Comparison of ENCODE assay signal across 15 mouse cellular contexts in the genomic region with DNA sequence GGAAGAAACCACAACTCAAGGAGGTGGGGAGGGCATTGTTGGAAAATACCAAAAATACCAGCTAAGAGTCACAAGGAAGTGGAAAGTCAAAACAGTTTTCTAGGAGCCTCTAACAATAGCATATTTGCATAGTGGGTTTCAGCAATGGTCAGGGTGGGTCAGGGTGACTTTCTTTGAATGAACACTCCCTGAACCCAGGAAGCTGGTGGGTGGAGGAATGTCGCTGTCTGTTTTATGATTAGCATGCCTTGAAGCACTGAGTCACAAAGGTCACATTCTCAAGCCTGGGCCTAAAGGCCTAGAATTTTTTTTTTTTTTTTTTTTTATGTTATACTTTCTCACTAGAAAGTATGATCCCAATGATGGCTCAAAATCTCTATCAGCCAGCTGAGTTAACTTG. TPM values are rescaled to one million over a fixed set of nuclear protein-coding genes. Genes with fewer than 3 reads are reported as not detected.
DNase-seq lines count a peak whose midpoint lies in the region; TF ChIP-seq lines count a peak whose summit lies in the region.
"Not testable (repeated sequence)": the region's sequence is repeated elsewhere in the genome, so short reads cannot be mapped to it uniquely, and the experiment has no call there.
"Had no signal": no experiment of that assay in that cellular context is flagged by ENCODE, and none has a peak within 500 bp of the region (broad histone marks: within the 10 kb centered on the region; RNA-seq: fewer than 3 reads in every experiment).

No protein-coding gene starts in this region.

- not testable (repeated sequence) for H3K4me1 ChIP-seq in ES-E14 (ENCODE audit: control insufficient read depth in 2 of 2, insufficient read depth in 2 of 2, low read length in 2 of 2, poor library complexity in 1 of 2)

- H3K9ac ChIP-seq in ES-E14 (ENCODE audit: insufficient read depth, low read depth, low read length, poor library complexity, severe bottlenecking) = not testable (repeated sequence)

- H3K9me3 ChIP-seq in ES-E14 (ENCODE audit: control insufficient read depth, insufficient read depth, low read depth, low read length) = not testable (repeated sequence)

- in situ Hi-C loops in ES-E14 (cut with MboI; ENCODE audit: low sequenced_read_pairs in 2 of 2, unreplicated experiment in 2 of 2) = not testable (repeated sequence)

- DNase-seq in ES-CJ7 (ENCODE audit: low read depth, low spot score) = peak; percentile 23
- DNase-seq in ES-E14 (ENCODE audit: low read depth, low spot score) = not testable (repeated sequence)
- peak; percentile 78 for DNase-seq in R1 (ENCODE audit: low read depth, low spot score)
- DNase-seq in ZHBTc4 (ENCODE audit: low read depth, low spot score) = peak; percentile 53

- not testable (repeated sequence) for H3K4me3 ChIP-seq in ES-E14 (ENCODE audit: insufficient read depth in 1 of 2, low read depth in 1 of 2, low read length in 2 of 2, poor library complexity in 1 of 2, severe bottlenecking in 1 of 2)

- peak overlapping the region; percentile 56; the same call in 1 of the 2 replicates for H3K27ac ChIP-seq in ES-E14 (ENCODE audit: insufficient read depth, low read depth, low read length, poor library complexity, severe bottlenecking)

- H3K36me3 ChIP-seq in ES-E14 (ENCODE audit: control insufficient read depth, insufficient read depth, low read length, poor library complexity, severe bottlenecking) = not testable (repeated sequence)

TF ChIP-seq in ES-E14, 5 proteins besides CTCF, POLR2A, EP300 and RAD21:
- TF ChIP-seq ZNF384 (IDR thresholded peaks at IDR 0.05; ENCODE audit: low read depth, low read length) = peak; percentile 56; the same call in 1 of the 2 replicates

RNA-seq across cellular contexts. Expression of a gene that starts 20.1 kb away (rescaled TPM):
- not detected in 2 replicates for total RNA-seq in ES-E14 (2012; rRNA removed)
- total RNA-seq: adrenal gland, adult 18-20 months; adrenal gland, adult 2 months; adrenal gland, adult 8-10 months; adrenal gland, postnatal 10 days; adrenal gland, postnatal 14 days; adrenal gland, postnatal 25 days; adrenal gland, postnatal 36 days; adrenal gland, postnatal 4 days; CH12.LX; G1E; MEL had no signal
